Mouse (Mus musculus) heart, embryonic 11.5 days (tissue): ENCODE measurements at regions not wholly inside any gene's neighbourhood (a gene's known extent, or its start where the extent isn't known, plus 50 kb on each side); places are given as distances from the start of the nearest gene placed in this dataset.

Source experiments
- ATAC-seq: fragments of 200-750 bp; cut with Nextera tagmentation; replicated peaks from 2 replicates; pipeline ENCODE4 v1.8.0; 2017; ENCODE audit warnings: moderate library complexity; ENCODE audit not compliant: insufficient number of reproducible peaks, low FRiP score, low TSS enrichment
- H3K27ac ChIP-seq: fragments of 300-500 bp; sonication (generic); 2 replicates; pipeline ENCODE4 v1.5.1; 2014; ENCODE audit warnings: mild to moderate bottlenecking, low read depth, low read length
- H3K27me3 ChIP-seq: fragments of 300-500 bp; sonication (generic); 2 replicates; pipeline ENCODE4 v1.6.1; 2014; ENCODE audit warnings: mild to moderate bottlenecking, low read length, mixed read lengths; ENCODE audit not compliant: control insufficient read depth, insufficient read depth
- H3K36me3 ChIP-seq: fragments of 300-500 bp; sonication (generic); 2 replicates; pipeline ENCODE4 v1.6.1; 2014; ENCODE audit warnings: mild to moderate bottlenecking, low read length, moderate library complexity, mixed read lengths; ENCODE audit not compliant: control insufficient read depth, insufficient read depth
- H3K4me1 ChIP-seq: fragments of 300-500 bp; sonication (generic); 2 replicates; pipeline ENCODE4 v1.6.1; 2014; ENCODE audit warnings: low read length; ENCODE audit not compliant: control insufficient read depth, insufficient read depth
- H3K4me2 ChIP-seq: fragments of 300-500 bp; sonication (generic); 2 replicates; pipeline ENCODE4 v1.6.1; 2014; ENCODE audit warnings: mild to moderate bottlenecking, moderate library complexity
- H3K4me3 ChIP-seq: fragments of 300-500 bp; sonication (generic); 2 replicates; pipeline ENCODE4 v1.5.1; 2014; ENCODE audit warnings: low read depth, low read length
- H3K9ac ChIP-seq: fragments of 300-500 bp; sonication (generic); 2 replicates; pipeline ENCODE4 v1.6.1; 2014; ENCODE audit warnings: mild to moderate bottlenecking, low read depth, low read length, moderate library complexity
- H3K9me3 ChIP-seq: fragments of 300-500 bp; sonication (generic); replicated peaks from 2 replicates; pipeline ENCODE4 v1.6.1; 2016; ENCODE audit warnings: low read length; ENCODE audit not compliant: control insufficient read depth
- WGBS: fragments of 180-500 bp; shearing (Covaris S2); extraction: QIAGEN DNeasy Blood & Tissue Kit; methylation state at CpG from one replicate; pipeline ENCODE4 v1.1.7; 2014; ENCODE audit not compliant: insufficient replicate concordance; 5-methylcytosine and 5-hydroxymethylcytosine counted together

GRCm38 (mm10) chr13:5773811-5774210 is 87.5 kb upstream of the Klf6 start:
- H3K4me3 ChIP-seq = no peak overlapping the region
- H3K36me3 ChIP-seq = no peaks in the 10 kb centered on the region
- H3K27ac ChIP-seq = no peak overlapping the region
- no peaks in the 10 kb centered on the region for H3K9me3 ChIP-seq
- H3K9ac ChIP-seq = no peak overlapping the region
- no peaks in the 10 kb centered on the region for H3K27me3 ChIP-seq
- H3K4me2 ChIP-seq = no peak overlapping the region
- H3K4me1 ChIP-seq = 0 out of 2 replicates have a peak, but pooled peaks cover 2% of the 10 kb centered on the region
- no peak for ATAC-seq
- WGBS = 79% methylated on average over 3 of the region's 3 CpGs

GRCm38 (mm10) chr13:5778443-5779171 is 82.7 kb upstream of the Klf6 start:
- H3K36me3 ChIP-seq = no peaks in the 10 kb centered on the region
- 57% methylated on average over 5 of the region's 5 CpGs for WGBS
- H3K27ac ChIP-seq = no peak overlapping the region
- H3K9ac ChIP-seq = no peak overlapping the region
- no peak overlapping the region for H3K4me2 ChIP-seq
- no peak overlapping the region for H3K4me3 ChIP-seq
- no peaks in the 10 kb centered on the region for H3K27me3 ChIP-seq
- no peak for ATAC-seq
- no peaks in the 10 kb centered on the region for H3K9me3 ChIP-seq
- H3K4me1 ChIP-seq = no peaks in the 10 kb centered on the region

- Histone ChIP-seq H3K9ac (no peak overlapping the region), H3K4me1 (no peaks in the 10 kb centered on the region), H3K27ac (no peak overlapping the region), H3K4me2 (no peak overlapping the region), H3K9me3 (no peaks in the 10 kb centered on the region), H3K36me3 (no peaks in the 10 kb centered on the region), H3K4me3 (no peak overlapping the region), H3K27me3 (no peaks in the 10 kb centered on the region)
- no peak for ATAC-seq
- WGBS = 50% methylated on average over 4 of the region's 4 CpGs
These were observed 81.9 kb upstream of the Klf6 start for GRCm38 (mm10) chr13:5779410-5779809.

- H3K9me3 ChIP-seq = no peaks in the 10 kb centered on the region
- no peak overlapping the region for H3K9ac ChIP-seq
- no peak overlapping the region for H3K4me3 ChIP-seq
- no peak for ATAC-seq
- H3K4me1 ChIP-seq = no peaks in the 10 kb centered on the region
- H3K4me2 ChIP-seq = no peak overlapping the region
- H3K27me3 ChIP-seq = no peaks in the 10 kb centered on the region
- 73% methylated on average over 1 of the region's 1 CpGs for WGBS
- H3K36me3 ChIP-seq = no peaks in the 10 kb centered on the region
- no peak overlapping the region for H3K27ac ChIP-seq
These were observed 78.7 kb upstream of the Klf6 start for GRCm38 (mm10) chr13:5782540-5782939.

- Histone ChIP-seq H3K36me3 (no peaks in the 10 kb centered on the region), H3K27ac (no peak overlapping the region), H3K4me2 (no peak overlapping the region), H3K4me1 (no peaks in the 10 kb centered on the region), H3K9ac (no peak overlapping the region), H3K27me3 (no peaks in the 10 kb centered on the region), H3K4me3 (no peak overlapping the region), H3K9me3 (no peaks in the 10 kb centered on the region)
- ATAC-seq = no peak
These were observed 74.2 kb upstream of the Klf6 start for GRCm38 (mm10) chr13:5787114-5787513.

- ATAC-seq = no peak
- Histone ChIP-seq H3K9me3 (no peaks in the 10 kb centered on the region), H3K4me2 (no peak overlapping the region), H3K4me1 (no peaks in the 10 kb centered on the region), H3K27me3 (no peaks in the 10 kb centered on the region), H3K36me3 (no peaks in the 10 kb centered on the region), H3K9ac (no peak overlapping the region), H3K4me3 (no peak overlapping the region), H3K27ac (no peak overlapping the region)
- 76% methylated on average over 3 of the region's 3 CpGs for WGBS
These were observed 72.0 kb upstream of the Klf6 start for GRCm38 (mm10) chr13:5789302-5789701.

- no peaks in the 10 kb centered on the region for H3K36me3 ChIP-seq
- H3K27ac ChIP-seq = no peak overlapping the region
- H3K4me1 ChIP-seq = peaks cover 4% of the 10 kb centered on the region; the same call in 1 of the 2 replicates
- WGBS = 42% methylated on average over 7 of the region's 7 CpGs
- H3K4me3 ChIP-seq = no peak overlapping the region
- H3K27me3 ChIP-seq = no peaks in the 10 kb centered on the region
- H3K9me3 ChIP-seq = no peaks in the 10 kb centered on the region
- ATAC-seq = no peak
- no peak overlapping the region for H3K9ac ChIP-seq
- no peak overlapping the region for H3K4me2 ChIP-seq
These were observed 59.2 kb upstream of the Klf6 start for GRCm38 (mm10) chr13:5802079-5802478.

GRCm38 (mm10) chr13:5802826-5803225 is 58.5 kb upstream of the Klf6 start:
- no peak overlapping the region for H3K4me2 ChIP-seq
- H3K4me1 ChIP-seq = peaks cover 4% of the 10 kb centered on the region; the same call in 1 of the 2 replicates
- no peak overlapping the region for H3K4me3 ChIP-seq
- no peaks in the 10 kb centered on the region for H3K36me3 ChIP-seq
- no peaks in the 10 kb centered on the region for H3K27me3 ChIP-seq
- H3K9me3 ChIP-seq = no peaks in the 10 kb centered on the region
- H3K9ac ChIP-seq = no peak overlapping the region
- 46% methylated on average over 14 of the region's 14 CpGs for WGBS
- 0 out of 2 replicates have a peak overlapping the region, but pooled peaks have one; percentile 70 for H3K27ac ChIP-seq
- no peak for ATAC-seq
